11 mouse cellular contexts compared by ENCODE assay signal in genomic region chr12:27337482-27337881, GRCm38 (mm10). TPM values are rescaled to one million over a fixed set of nuclear protein-coding genes. Genes with fewer than 3 reads are reported as not detected.
A peak's percentile ranks its signal among the peaks of the same experiment; 100 is the strongest.
DNase-seq lines count a peak whose midpoint lies in the region; ATAC-seq lines count a peak whose summit lies in the region.
"Had no signal": no experiment of that assay in that cellular context is flagged by ENCODE, and none has a peak within 500 bp of the region (broad histone marks: within the 10 kb centered on the region; RNA-seq: fewer than 3 reads in every experiment).

No protein-coding gene starts in this region.

- WGBS in heart, embryonic 15.5 days = 73% methylated on average over 1 of the region's 1 CpGs
- 23% methylated on average over 1 of the region's 1 CpGs for WGBS in embryonic facial prominence, embryonic 11.5 days
- WGBS in forebrain, embryonic 16.5 days = 9% methylated on average over 1 of the region's 1 CpGs
- WGBS in midbrain, embryonic 10.5 days = 28% methylated on average over 1 of the region's 1 CpGs

- no peaks in the 10 kb centered on the region for H3K27me3 ChIP-seq in heart, embryonic 15.5 days
- H3K27me3 ChIP-seq in embryonic facial prominence, embryonic 11.5 days (ENCODE audit: control insufficient read depth, insufficient read depth, low read length) = no peaks in the 10 kb centered on the region
- no peaks in the 10 kb centered on the region for H3K27me3 ChIP-seq in forebrain, embryonic 16.5 days (replicated peaks; ENCODE audit: control insufficient read depth, insufficient read depth, low read length)
- no peaks in the 10 kb centered on the region for H3K27me3 ChIP-seq in midbrain, embryonic 10.5 days (ENCODE audit: low read depth, poor library complexity, severe bottlenecking)

- no peak for ATAC-seq in heart, embryonic 15.5 days (replicated peaks; ENCODE audit: insufficient number of reproducible peaks, insufficient read depth, low FRiP score, low read depth)
- ATAC-seq in embryonic facial prominence, embryonic 11.5 days (replicated peaks; ENCODE audit: insufficient number of reproducible peaks, low FRiP score, low TSS enrichment, low read depth) = no peak
- ATAC-seq in forebrain, embryonic 16.5 days = no peak
- no peak for ATAC-seq in monocyte, adult 5-6 weeks (replicated peaks; ENCODE audit: insufficient number of reproducible peaks, low FRiP score, low TSS enrichment, poor library complexity, severe bottlenecking)

- H3K4me3 ChIP-seq in heart, embryonic 15.5 days = no peak overlapping the region
- H3K4me3 ChIP-seq in embryonic facial prominence, embryonic 11.5 days (ENCODE audit: low read depth, low read length) = peak overlapping the region; percentile 96
- H3K4me3 ChIP-seq in forebrain, embryonic 16.5 days (replicated peaks; ENCODE audit: low read length) = peak overlapping the region; percentile 97
- H3K4me3 ChIP-seq in midbrain, embryonic 10.5 days = peak overlapping the region; percentile 99
- H3K4me3 ChIP-seq: gastrocnemius, adult 2 months had no signal

- H3K9me3 ChIP-seq in heart, embryonic 15.5 days (replicated peaks) = no peaks in the 10 kb centered on the region
- no peaks in the 10 kb centered on the region for H3K9me3 ChIP-seq in embryonic facial prominence, embryonic 11.5 days (replicated peaks; ENCODE audit: control insufficient read depth, low read length)
- no peaks in the 10 kb centered on the region for H3K9me3 ChIP-seq in forebrain, embryonic 16.5 days (ENCODE audit: control insufficient read depth, low read length)
- no peaks in the 10 kb centered on the region for H3K9me3 ChIP-seq in midbrain, embryonic 10.5 days (replicated peaks)

- no peak for DNase-seq in heart, postnatal 10 days
- no peak for DNase-seq in embryonic facial prominence, embryonic 11.5 days (ENCODE audit: low spot score)
- no peak for DNase-seq in midbrain, embryonic 10.5 days (ENCODE audit: low spot score)
- DNase-seq in urinary bladder, postnatal 10 days (ENCODE audit: low spot score) = no peak
- no peak for DNase-seq in left cerebral cortex, postnatal 25 days (ENCODE audit: low spot score in 2 of 2)
- DNase-seq: gastrocnemius, adult 2 months; kidney, adult 18-20 months had no signal

- no peak overlapping the region for H3K9ac ChIP-seq in heart, embryonic 15.5 days
- H3K9ac ChIP-seq in embryonic facial prominence, embryonic 11.5 days (replicated peaks; ENCODE audit: low read length) = no peak overlapping the region
- peak overlapping the region; percentile 89 for H3K9ac ChIP-seq in forebrain, embryonic 16.5 days (replicated peaks; ENCODE audit: low read depth, low read length)

- intact Hi-C loops in heart, postnatal 10 days (cut with DNase I) = no loop called here
- intact Hi-C loops in left cerebral cortex, postnatal 25 days (cut with DNase I) = loop anchor here (10.0 kb wide), 1 partner anchor 453 kb away; no protein-coding TSS in a partner anchor

- H3K4me2 ChIP-seq in heart, embryonic 15.5 days = peak overlapping the region; percentile 93; the same call in 1 of the 2 replicates
- peak overlapping the region; percentile 47 for H3K4me2 ChIP-seq in embryonic facial prominence, embryonic 11.5 days (ENCODE audit: low read depth, low read length)
- peak overlapping the region; percentile 96 for H3K4me2 ChIP-seq in forebrain, embryonic 16.5 days (ENCODE audit: low read length)

- H3K36me3 ChIP-seq in heart, embryonic 15.5 days = no peaks in the 10 kb centered on the region
- no peaks in the 10 kb centered on the region for H3K36me3 ChIP-seq in embryonic facial prominence, embryonic 11.5 days (replicated peaks; ENCODE audit: control insufficient read depth, insufficient read depth, low read depth, low read length)
- H3K36me3 ChIP-seq in forebrain, embryonic 16.5 days (ENCODE audit: control insufficient read depth, insufficient read depth) = peaks cover 9% of the 10 kb centered on the region
- peaks cover 73% of the 10 kb centered on the region for H3K36me3 ChIP-seq in midbrain, embryonic 10.5 days

- H3K27ac ChIP-seq in heart, embryonic 15.5 days = no peak overlapping the region
- H3K27ac ChIP-seq in embryonic facial prominence, embryonic 11.5 days (replicated peaks; ENCODE audit: low read depth, low read length) = no peak overlapping the region
- H3K27ac ChIP-seq in forebrain, embryonic 16.5 days (ENCODE audit: low read length) = peak overlapping the region; percentile 98
- H3K27ac ChIP-seq in midbrain, embryonic 10.5 days (replicated peaks) = peak overlapping the region; percentile 99
- H3K27ac ChIP-seq: gastrocnemius, adult 2 months had no signal

- peaks cover 5% of the 10 kb centered on the region; the same call in 1 of the 2 replicates for H3K4me1 ChIP-seq in heart, embryonic 15.5 days (replicated peaks)
- no peaks in the 10 kb centered on the region for H3K4me1 ChIP-seq in embryonic facial prominence, embryonic 11.5 days (ENCODE audit: control insufficient read depth, insufficient read depth, low read length)
- H3K4me1 ChIP-seq in forebrain, embryonic 16.5 days (replicated peaks; ENCODE audit: control insufficient read depth, insufficient read depth, low read length) = peaks cover 29% of the 10 kb centered on the region
- peaks cover 25% of the 10 kb centered on the region for H3K4me1 ChIP-seq in midbrain, embryonic 10.5 days

RNA-seq across cellular contexts. Expression of gene Sox11, which starts 4.9 kb away (rescaled TPM):
- 13.6 and 13.7 TPM in 2 replicates for polyA plus RNA-seq in heart, embryonic 15.5 days (2015; fragmentation: Nextera tagmentation; extraction: Ambion mirVana)
- 1 to 10 TPM; 2.3 TPM for total RNA-seq in heart, postnatal 10 days (2021)
- 444 and 508 TPM in 2 replicates for polyA plus RNA-seq in embryonic facial prominence, embryonic 11.5 days (2014; fragmentation: Nextera tagmentation; extraction: Ambion mirVana)
- polyA plus RNA-seq in forebrain, embryonic 16.5 days (2015; fragmentation: Nextera tagmentation; extraction: Ambion mirVana) = 949 and 1,162 TPM in 2 replicates
- 260 and 367 TPM in 2 replicates for polyA plus RNA-seq in midbrain, embryonic 10.5 days (2016; fragmentation: Nextera tagmentation; extraction: Ambion mirVana)
- not detected in 3 replicates for total RNA-seq in monocyte, adult 5-6 weeks (2017)
- total RNA-seq in left cerebral cortex, postnatal 25 days (2021) = 10 to 100 TPM; 17.3 to 17.4 TPM
- total RNA-seq: megakaryocyte progenitor cell, adult 5-6 weeks had no signal

Comparison
In these comparisons a context has a peak if more than half of its experiments do, and no peak if none do; other contexts are left out.
1. H3K27ac ChIP-seq: peak in forebrain, embryonic 16.5 days (single experiment) and midbrain, embryonic 10.5 days (single experiment); none in heart, embryonic 15.5 days (single experiment) and embryonic facial prominence, embryonic 11.5 days (single experiment).
2. RNA of gene Sox11, which starts 4.9 kb away (polyA plus RNA-seq): 949 to 1,162 TPM in forebrain, embryonic 16.5 days, 444 to 508 TPM in embryonic facial prominence, embryonic 11.5 days and 260 to 367 TPM in midbrain, embryonic 10.5 days; 13.6 to 13.7 TPM in heart, embryonic 15.5 days; every median in the first group is over 10 times any median in the second.
3. Peak in every context shown above with its lines, with median percentiles within 50 percentile points of each other: H3K4me2 ChIP-seq.